Mouse (Mus musculus): ENCODE data around the gene Cd209b. TPM values are rescaled to one million over a fixed set of nuclear protein-coding genes. Genes with fewer than 3 reads are reported as not detected.

Gene Cd209b
- total RNA-seq (2023) = 1 to 10 TPM; 1.7 to 2.6 TPM

DNA sequence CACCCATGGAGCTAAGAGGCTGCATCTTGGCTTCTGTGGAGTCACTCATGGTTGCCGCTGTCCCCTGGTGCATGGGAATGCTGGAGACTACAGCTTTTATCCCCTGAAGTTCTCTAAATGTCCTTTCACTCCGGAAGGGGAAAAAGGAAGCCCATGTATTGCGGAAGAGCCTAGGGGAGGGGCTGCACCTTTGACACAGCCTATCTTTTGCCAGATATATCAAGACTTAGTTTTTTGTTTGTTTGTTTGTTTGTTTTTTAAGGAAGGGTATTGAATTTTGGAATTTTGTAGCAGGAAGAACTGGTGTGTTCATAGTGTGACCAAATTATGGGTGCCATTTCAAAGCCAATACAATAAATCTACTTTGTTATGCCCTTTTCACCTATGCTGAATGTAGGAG lies at the start of gene Cd209b:
Gene Cd209b, minus strand, starts transcription at position 101 of the 400 bp plus-strand sequence.

DNA sequence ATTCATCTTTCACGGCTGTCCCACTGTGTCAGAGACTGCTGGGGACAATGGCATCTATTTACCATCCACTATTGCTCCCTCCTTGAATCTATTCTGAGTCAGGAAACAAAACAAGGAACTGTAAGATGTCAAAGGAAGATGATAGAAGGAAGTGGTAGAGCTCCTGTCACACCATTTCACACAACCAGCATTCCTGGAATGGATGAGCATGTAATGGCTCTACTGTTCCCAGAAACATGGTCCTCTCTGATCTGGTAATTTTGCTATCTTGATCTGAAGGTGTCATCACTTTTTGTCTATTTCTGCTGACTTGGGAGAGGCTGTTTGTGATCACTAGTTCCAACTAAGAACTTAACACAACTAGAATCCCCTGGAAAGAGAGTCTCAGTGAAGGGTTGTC lies 28.0 kb upstream of the Cd209b start, which contains the start of gene Cd209c:
Gene Cd209c, minus strand, starts transcription at position 101 of the 400 bp plus-strand sequence.

DNA sequence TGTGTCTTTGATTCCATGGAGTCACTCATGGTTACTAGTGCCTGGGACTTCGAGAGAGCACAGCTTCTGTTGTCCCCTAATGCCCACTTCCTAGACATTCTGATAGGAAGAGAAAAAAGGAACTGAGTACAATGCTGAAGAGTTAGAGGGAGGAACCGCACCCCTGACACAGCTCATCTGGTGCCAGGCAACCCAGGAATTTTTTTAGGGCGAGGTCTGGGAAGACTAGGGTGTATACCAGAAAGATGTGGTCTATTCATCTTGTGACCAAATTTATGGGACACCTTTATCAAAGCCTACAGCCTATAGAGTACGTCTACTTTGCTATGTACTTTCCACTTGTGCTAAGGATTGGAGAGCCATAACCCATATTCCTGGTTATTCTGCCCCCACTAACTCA lies 48.2 kb downstream of the Cd209b start, which contains the start of gene Cd209d:
Gene Cd209d, minus strand, starts transcription at position 101 of the 400 bp plus-strand sequence.

Other genes with a start within 250 kb of the Cd209b start
- gene Fcer2a, start 232.7 kb downstream of the Cd209b start, total RNA-seq (2023) = 1 to 10 TPM in 1 of 2 experiments, under 1 TPM in 1; 0.61 to 1.9 TPM
- gene Clec4g, start 206.2 kb downstream of the Cd209b start, total RNA-seq (2023) = 1 to 10 TPM in 1 of 2 experiments, under 1 TPM in 1; 0.79 to 1.0 TPM
- gene Cd209a, start 177.9 kb downstream of the Cd209b start, total RNA-seq (2023) = 100 to 1,000 TPM in 1 of 2 experiments, 10 to 100 TPM in 1; 87.7 to 109 TPM
- gene Cd209e, start 72.5 kb downstream of the Cd209b start, total RNA-seq (2023) = 1 to 10 TPM in 1 of 2 experiments, under 1 TPM in 1; 0.71 to 1.9 TPM
- gene Cd209d, start 48.3 kb downstream of the Cd209b start, total RNA-seq (2023) = 10 to 100 TPM in 1 of 2 experiments, 1 to 10 TPM in 1; 8.1 to 12.5 TPM
- 10 to 100 TPM in 1 of 2 experiments, 1 to 10 TPM in 1; 7.6 to 14.1 TPM for gene Cd209c, start 27.9 kb upstream of the Cd209b start, total RNA-seq (2023)
- not detected for gene Cd209f, start 179.0 kb upstream of the Cd209b start, total RNA-seq (2023)
- not detected for gene Cd209g, start 207.3 kb upstream of the Cd209b start, total RNA-seq (2023)
- 1 to 10 TPM; 9.8 TPM for gene Evi5l, start 239.7 kb upstream of the Cd209b start, total RNA-seq (2023)

All from monocyte, adult 59 days (primary cell).